Mouse (Mus musculus) CH12.LX (cell line): ENCODE measurements around the gene Nrxn3. TPM values are rescaled to one million over a fixed set of nuclear protein-coding genes. Genes with fewer than 3 reads are reported as not detected.

Source experiments
- DNase-seq: peaks from one replicate; pipeline ENCODE4 v3.0.0-alpha.2; 2013; ENCODE audit errors: extremely low read depth
- H3K27ac ChIP-seq: 2 replicates; pipeline ENCODE4 v1.5.1; 2012; ENCODE audit warnings: low read depth, mild to moderate bottlenecking, control low read depth, moderate library complexity; ENCODE audit not compliant: insufficient read depth
- H3K27me3 ChIP-seq: replicated peaks from 2 replicates; pipeline ENCODE3; 2012; ENCODE audit warnings: inconsistent platforms
- H3K36me3 ChIP-seq, 2 experiments: replicated peaks in 1 of 2; 2 replicates each; pipeline versions ENCODE3 to v1.6.1; 2012; ENCODE audit warnings: inconsistent platforms in 1 of 2, low read length in 1 of 2, mild to moderate bottlenecking in 1 of 2, mixed read lengths in 1 of 2, moderate library complexity in 1 of 2; ENCODE audit not compliant: control insufficient read depth in 1 of 2, insufficient read depth in 1 of 2
- H3K4me1 ChIP-seq, 2 experiments: 2 replicates each; pipeline ENCODE4 v1.6.1; 2012; ENCODE audit warnings: inconsistent platforms in 1 of 2, moderate library complexity in 1 of 2; ENCODE audit not compliant: insufficient read depth in 2 of 2, control insufficient read depth in 1 of 2
- H3K4me2 ChIP-seq: 2 replicates; pipeline ENCODE4 v1.6.1; 2012; ENCODE audit warnings: low read depth, mild to moderate bottlenecking, control low read depth; ENCODE audit not compliant: poor library complexity, insufficient read depth, severe bottlenecking
- H3K4me3 ChIP-seq, 3 experiments: fragments of 150-350 bp in 1 of 3; sonication (generic) in 1 of 3; replicated peaks in 1 of 3; 2 replicates each; pipeline versions ENCODE3 to v1.5.1; 2011 to 2012; ENCODE audit warnings: low read depth in 2 of 3, low read length in 2 of 3, mild to moderate bottlenecking in 2 of 3, moderate library complexity in 2 of 3, control low read depth in 1 of 3, improper control_type of control experiment in 1 of 3, inconsistent platforms in 1 of 3, mixed read lengths in 1 of 3; ENCODE audit not compliant: poor library complexity in 1 of 3
- H3K79me2 ChIP-seq: replicated peaks from 2 replicates; pipeline ENCODE4 v1.6.1; 2012; ENCODE audit warnings: mild to moderate bottlenecking, moderate library complexity; ENCODE audit not compliant: control insufficient read depth, poor library complexity, insufficient read depth, severe bottlenecking; ENCODE audit errors: extremely low read depth
- H3K9ac ChIP-seq: 2 replicates; pipeline ENCODE4 v1.6.1; 2012; ENCODE audit warnings: low read depth, mild to moderate bottlenecking, control low read depth, moderate library complexity; ENCODE audit not compliant: insufficient read depth
- H3K9me3 ChIP-seq: replicated peaks from 2 replicates; pipeline ENCODE3; 2012; ENCODE audit warnings: low read length, inconsistent platforms, mixed read lengths
- BHLHE40 ChIP-seq: IDR thresholded peaks from 2 replicates; pipeline ENCODE4 v1.6.1; 2011; ENCODE audit warnings: mild to moderate bottlenecking, low read depth, low read length, improper control_type of control experiment
- CHD1 ChIP-seq: IDR thresholded peaks from 2 replicates; pipeline ENCODE4 v1.6.1; 2012; ENCODE audit warnings: low read depth, low read length, improper control_type of control experiment, inconsistent platforms
- CHD2 ChIP-seq: IDR thresholded peaks from 2 replicates; pipeline ENCODE4 v1.6.1; 2011; ENCODE audit warnings: low read length, improper control_type of control experiment
- CTCF ChIP-seq, 2 experiments: IDR thresholded peaks in 1 of 2; conservative IDR thresholded peaks in 1 of 2; 2 replicates each; pipeline ENCODE4 v1.5.1; 2011 to 2012; ENCODE audit warnings: low read depth in 2 of 2, low read length in 2 of 2, improper control_type of control experiment in 1 of 2, inconsistent platforms in 1 of 2, mild to moderate bottlenecking in 1 of 2, moderate library complexity in 1 of 2
- E2F4 ChIP-seq: IDR thresholded peaks from 2 replicates; pipeline ENCODE4 v1.6.1; 2011; ENCODE audit warnings: low read depth, low read length, improper control_type of control experiment; ENCODE audit not compliant: insufficient replicate concordance
- ELF1 ChIP-seq: IDR thresholded peaks from 2 replicates; pipeline ENCODE4 v1.6.1; 2014; ENCODE audit warnings: low read depth, mild to moderate bottlenecking, inconsistent platforms, low read length, improper control_type of control experiment
- EP300 ChIP-seq: IDR thresholded peaks from 2 replicates; pipeline ENCODE4 v1.6.1; 2011; ENCODE audit warnings: low read length, improper control_type of control experiment
- GABPA ChIP-seq: IDR thresholded peaks from 2 replicates; pipeline ENCODE4 v1.6.1; 2012; ENCODE audit warnings: low read depth, low read length, improper control_type of control experiment, inconsistent platforms; ENCODE audit not compliant: insufficient replicate concordance
- HCFC1 ChIP-seq: IDR thresholded peaks from 2 replicates; pipeline ENCODE4 v1.6.1; 2012; ENCODE audit warnings: low read depth, mild to moderate bottlenecking, inconsistent platforms, low read length, improper control_type of control experiment
- IRF4 ChIP-seq: IDR thresholded peaks from 2 replicates; pipeline ENCODE4 v1.6.1; 2014; ENCODE audit warnings: low read depth, mild to moderate bottlenecking, inconsistent platforms, low read length, improper control_type of control experiment
- JUN ChIP-seq: IDR thresholded peaks from 2 replicates; pipeline ENCODE4 v1.6.1; 2011; ENCODE audit warnings: low read depth, mild to moderate bottlenecking, low read length, improper control_type of control experiment, moderate library complexity; ENCODE audit not compliant: insufficient read depth
- JUND ChIP-seq: conservative IDR thresholded peaks from 2 replicates; pipeline ENCODE4 v1.6.1; 2011; ENCODE audit warnings: low read depth, low read length, improper control_type of control experiment
- MAZ ChIP-seq: IDR thresholded peaks from 2 replicates; pipeline ENCODE4 v1.6.1; 2012; ENCODE audit warnings: low read depth, mild to moderate bottlenecking, inconsistent platforms, low read length, improper control_type of control experiment, moderate library complexity
- MEF2A ChIP-seq: IDR thresholded peaks from 2 replicates; pipeline ENCODE4 v1.6.1; 2014; ENCODE audit warnings: low read depth, mild to moderate bottlenecking, inconsistent platforms, low read length, improper control_type of control experiment, borderline replicate concordance
- NELFE ChIP-seq: IDR thresholded peaks from 2 replicates; pipeline ENCODE4 v1.6.1; 2011; ENCODE audit warnings: low read depth, low read length, improper control_type of control experiment
- RAD21 ChIP-seq: IDR thresholded peaks from 2 replicates; pipeline ENCODE4 v1.6.1; 2011; ENCODE audit warnings: low read depth, mild to moderate bottlenecking, low read length, improper control_type of control experiment, moderate library complexity
- TCF12 ChIP-seq: IDR thresholded peaks from 2 replicates; pipeline ENCODE4 v1.6.1; 2014; ENCODE audit warnings: low read depth, mild to moderate bottlenecking, inconsistent platforms, low read length, improper control_type of control experiment
- USF1 ChIP-seq: IDR thresholded peaks from 2 replicates; pipeline ENCODE4 v1.6.1; 2014; ENCODE audit warnings: low read depth, mild to moderate bottlenecking, inconsistent platforms, low read length, improper control_type of control experiment
- USF2 ChIP-seq: conservative IDR thresholded peaks from 2 replicates; pipeline ENCODE4 v1.6.1; 2011; ENCODE audit warnings: low read depth, low read length, improper control_type of control experiment
- ZC3H11A ChIP-seq: IDR thresholded peaks from 2 replicates; pipeline ENCODE4 v1.6.1; 2012; ENCODE audit warnings: low read depth, mild to moderate bottlenecking, inconsistent platforms, low read length, improper control_type of control experiment
- ZMIZ1 ChIP-seq: IDR thresholded peaks from 2 replicates; pipeline ENCODE4 v1.6.1; 2012; ENCODE audit warnings: low read depth, mild to moderate bottlenecking, inconsistent platforms, low read length, improper control_type of control experiment
- ZNF384 ChIP-seq: IDR thresholded peaks from 2 replicates; pipeline ENCODE4 v1.6.1; 2012; ENCODE audit warnings: low read depth, low read length, improper control_type of control experiment, inconsistent platforms
- dilution Hi-C: fragments of 300-500 bp; cut with MboI; formaldehyde crosslinking; loops from 2 replicates; pipeline ENCODE4 v1.14.3; 2020; ENCODE audit warnings: low sequenced_read_pairs; ENCODE audit not compliant: extremely low pct_unique_long_range_greater_than_20kb, extremely low pct_ligation_motif_present
- in situ Hi-C: fragments of 300-500 bp; cut with MboI; formaldehyde crosslinking; loops from 3 replicates; pipeline ENCODE4 v1.14.3; 2019; ENCODE audit warnings: low sequenced_read_pairs, low pct_ligation_motif_present, low pct_unique_long_range_greater_than_20kb, mixed read lengths
- polyA plus RNA-seq: library from polyadenylated mRNA; unstranded; fragments of >175 nt; gene quantifications from 2 replicates; pipeline ENCODE4 v1.2.1, GENCODE M21; 2012; ENCODE audit warnings: low read depth; ENCODE audit not compliant: insufficient read length
- total RNA-seq, 2 experiments: library from RNA; depleted of rRNA; stranded (reverse); fragments of 300-350 nt in 1 of 2; fragments of >200 nt in 1 of 2; gene quantifications; 2 replicates each; pipeline ENCODE4 v1.2.3; 2012 to 2014

Gene Nrxn3
- total and polyA plus RNA-seq, 3 experiments: 0.04 to 0.17 (median 0.09) TPM

DNA sequence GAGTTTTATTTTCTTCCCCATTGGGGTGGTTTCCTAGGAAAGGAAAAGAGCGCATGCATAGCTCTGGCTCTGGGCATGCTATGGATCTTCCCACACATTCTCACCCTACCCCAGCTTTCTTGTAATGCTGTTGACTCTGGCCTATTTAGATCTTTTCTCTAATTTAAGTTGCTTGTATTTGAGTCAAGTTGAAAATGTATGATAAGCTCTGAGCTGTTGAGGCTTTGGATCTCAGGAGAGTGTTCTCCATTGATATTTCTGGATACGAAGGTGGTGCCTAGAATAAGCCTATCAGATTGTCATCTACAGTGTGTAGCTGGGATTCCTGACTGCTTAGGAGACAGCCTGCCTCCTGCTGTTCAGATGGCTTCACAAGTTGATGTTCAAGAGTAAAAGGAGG is 930.5 kb downstream of the Nrxn3 start:
- dilution Hi-C loops: no loop called here

GRCm38 (mm10) chr12:89661219-89661618 is 938.5 kb downstream of the Nrxn3 start:
- Histone ChIP-seq H3K4me3 (no peak overlapping the region), H3K79me2 (no peaks in the 10 kb centered on the region), H3K4me2 (no peak overlapping the region), H3K27ac (no peak overlapping the region), H3K4me1 (no peaks in the 10 kb centered on the region), H3K27me3 (no peaks in the 10 kb centered on the region), H3K9ac (no peak overlapping the region), H3K36me3 (no peaks in the 10 kb centered on the region), H3K9me3 (no peaks in the 10 kb centered on the region)
- no peak for DNase-seq
- in situ Hi-C loops: no loop called here
- TF ChIP-seq RAD21: no peak
- no peak for TF ChIP-seq USF2
- TF ChIP-seq EP300: no peak
- no peak for TF ChIP-seq JUND
- TF ChIP-seq ZNF384: no peak
- TF ChIP-seq ZMIZ1: no peak
- no peak for TF ChIP-seq USF1
- TF ChIP-seq HCFC1: no peak
- TF ChIP-seq JUN: no peak
- no peak for TF ChIP-seq ELF1
- dilution Hi-C loops: no loop called here

More for the DNA sequence above, 930.5 kb downstream of the Nrxn3 start:
- H3K9ac ChIP-seq: no peak overlapping the region
- H3K27me3 ChIP-seq: no peaks in the 10 kb centered on the region
- H3K4me1 ChIP-seq: peaks cover 0 to 7% of the 10 kb centered on the region in 2 experiments; a peak in 1 of 4 replicates
- in situ Hi-C loops: no loop called here
- no peaks in the 10 kb centered on the region for H3K9me3 ChIP-seq
- TF ChIP-seq IRF4 (no peak), USF1 (no peak), ZC3H11A (no peak), BHLHE40 (no peak), GABPA (no peak), JUND (no peak), TCF12 (no peak), MEF2A (no peak), NELFE (no peak), E2F4 (no peak), CHD1 (no peak), CHD2 (no peak), MAZ (no peak), CTCF (conservative IDR thresholded peaks at IDR 0.05 in 1 of 2, IDR thresholded peaks at IDR 0.05 in 1 of 2; ENCODE audit: low read depth in 2 of 2, low read length in 2 of 2) (no peak), ELF1 (no peak)
- H3K79me2 ChIP-seq: no peaks in the 10 kb centered on the region
- no peaks in the 10 kb centered on the region for H3K36me3 ChIP-seq
- no peak overlapping the region for H3K27ac ChIP-seq
- no peak overlapping the region for H3K4me3 ChIP-seq
- DNase-seq: no peak
- no peak overlapping the region for H3K4me2 ChIP-seq
